Mouse (Mus musculus) heart, embryonic 15.5 days (tissue): ENCODE data around the gene Dennd2a. TPM values are rescaled to one million over a fixed set of nuclear protein-coding genes. Genes with fewer than 3 reads are reported as not detected.

Experiments used
- ATAC-seq: fragments of 200-750 bp; cut with Nextera tagmentation; replicated peaks from 2 replicates; pipeline ENCODE4 v1.8.0; 2017; ENCODE audit warnings: low read depth, moderate TSS enrichment; ENCODE audit not compliant: insufficient number of reproducible peaks, insufficient read depth, low FRiP score
- H3K27ac ChIP-seq: fragments of 300-500 bp; sonication (generic); 2 replicates; pipeline ENCODE4 v1.5.1; 2015; ENCODE audit warnings: mild to moderate bottlenecking, inconsistent platforms
- H3K27me3 ChIP-seq: fragments of 300-500 bp; sonication (generic); 2 replicates; pipeline ENCODE4 v1.6.1; 2015; ENCODE audit warnings: inconsistent platforms
- H3K36me3 ChIP-seq: fragments of 300-500 bp; sonication (generic); 2 replicates; pipeline ENCODE4 v1.6.1; 2015; ENCODE audit warnings: mild to moderate bottlenecking, inconsistent platforms
- H3K4me1 ChIP-seq: fragments of 300-500 bp; sonication (generic); replicated peaks from 2 replicates; pipeline ENCODE4 v1.6.1; 2015; ENCODE audit warnings: inconsistent platforms
- H3K4me2 ChIP-seq: fragments of 300-500 bp; sonication (generic); 2 replicates; pipeline ENCODE4 v1.6.1; 2015; ENCODE audit warnings: inconsistent platforms, mild to moderate bottlenecking, moderate library complexity
- H3K4me3 ChIP-seq: fragments of 300-500 bp; sonication (generic); 2 replicates; pipeline ENCODE4 v1.5.1; 2015; ENCODE audit warnings: mild to moderate bottlenecking, inconsistent platforms
- H3K9ac ChIP-seq: fragments of 300-500 bp; sonication (generic); 2 replicates; pipeline ENCODE4 v1.6.1; 2015; ENCODE audit warnings: mild to moderate bottlenecking, inconsistent platforms
- H3K9me3 ChIP-seq: fragments of 300-500 bp; sonication (generic); replicated peaks from 2 replicates; pipeline ENCODE4 v1.6.1; 2016; ENCODE audit warnings: inconsistent platforms
- WGBS: fragments of 180-500 bp; shearing (Covaris S2); methylation state at CpG from one replicate; pipeline ENCODE4 v1.1.7; 2015; ENCODE audit warnings: mixed read lengths; 5-methylcytosine and 5-hydroxymethylcytosine counted together
- polyA plus RNA-seq: library from polyadenylated mRNA; unstranded; fragments of >200 nt; fragmentation: Nextera tagmentation; extraction: Ambion mirVana; gene quantifications from 2 replicates; pipeline ENCODE4 v1.2.1, GENCODE M21; 2015

The Dennd2a gene
- polyA plus RNA-seq, 1 experiment from 2014 or later = 11.9 TPM

GRCm38 (mm10) chr6:39497165-39497564 is 60.5 kb downstream of the Dennd2a start:
- H3K27ac ChIP-seq = no peak overlapping the region
- peaks cover 8% of the 10 kb centered on the region; the same call in 1 of the 2 replicates for H3K4me1 ChIP-seq
- H3K9ac ChIP-seq = no peak overlapping the region
- H3K4me2 ChIP-seq = no peak overlapping the region
- no peaks in the 10 kb centered on the region for H3K9me3 ChIP-seq
- H3K4me3 ChIP-seq = no peak overlapping the region
- H3K36me3 ChIP-seq = 0 out of 2 replicates have a peak, but pooled peaks cover 8% of the 10 kb centered on the region
- 85% methylated on average over 4 of the region's 4 CpGs for WGBS
- ATAC-seq = no peak
- H3K27me3 ChIP-seq = no peaks in the 10 kb centered on the region

GRCm38 (mm10) chr6:39493129-39493714 is 64.4 kb downstream of the Dennd2a start:
- Histone ChIP-seq H3K4me1 (peaks cover 8% of the 10 kb centered on the region; the same call in 1 of the 2 replicates), H3K4me3 (no peak overlapping the region), H3K9me3 (no peaks in the 10 kb centered on the region), H3K4me2 (no peak overlapping the region), H3K27ac (no peak overlapping the region), H3K9ac (no peak overlapping the region), H3K27me3 (no peaks in the 10 kb centered on the region), H3K36me3 (peaks cover 28% of the 10 kb centered on the region)
- WGBS = 58% methylated on average over 12 of the region's 12 CpGs
- no peak; the same call in 1 of the 2 replicates for ATAC-seq

GRCm38 (mm10) chr6:39492161-39492560 is 65.5 kb downstream of the Dennd2a start:
- Histone ChIP-seq H3K9me3 (no peaks in the 10 kb centered on the region), H3K27ac (no peak overlapping the region), H3K36me3 (peaks cover 37% of the 10 kb centered on the region), H3K4me1 (peaks cover 8% of the 10 kb centered on the region; the same call in 1 of the 2 replicates), H3K9ac (no peak overlapping the region), H3K27me3 (no peaks in the 10 kb centered on the region), H3K4me2 (no peak overlapping the region), H3K4me3 (no peak overlapping the region)
- WGBS = 81% methylated on average over 4 of the region's 4 CpGs
- no peak for ATAC-seq

- Histone ChIP-seq H3K4me1 (peaks cover 8% of the 10 kb centered on the region; the same call in 1 of the 2 replicates), H3K36me3 (peaks cover 45% of the 10 kb centered on the region), H3K4me3 (no peak overlapping the region), H3K27me3 (no peaks in the 10 kb centered on the region), H3K9me3 (no peaks in the 10 kb centered on the region), H3K27ac (no peak overlapping the region), H3K4me2 (no peak overlapping the region), H3K9ac (no peak overlapping the region)
- 84% methylated on average over 5 of the region's 5 CpGs for WGBS
- ATAC-seq = no peak
Measured at GRCm38 (mm10) chr6:39491203-39491602, 66.5 kb downstream of the Dennd2a start.

- Histone ChIP-seq H3K9ac (no peak overlapping the region), H3K4me3 (no peak overlapping the region), H3K4me2 (no peak overlapping the region), H3K27ac (no peak overlapping the region), H3K9me3 (no peaks in the 10 kb centered on the region), H3K36me3 (peaks cover 58% of the 10 kb centered on the region), H3K4me1 (peaks cover 6% of the 10 kb centered on the region; the same call in 1 of the 2 replicates), H3K27me3 (no peaks in the 10 kb centered on the region)
- ATAC-seq = no peak
- WGBS = 84% methylated on average over 8 of the region's 8 CpGs
Measured at GRCm38 (mm10) chr6:39488292-39488691, 69.4 kb downstream of the Dennd2a start.

GRCm38 (mm10) chr6:39483656-39484055 is 74.0 kb downstream of the Dennd2a start:
- no peak overlapping the region for H3K4me3 ChIP-seq
- peaks cover 50% of the 10 kb centered on the region for H3K36me3 ChIP-seq
- H3K27ac ChIP-seq = no peak overlapping the region
- 95% methylated on average over 4 of the region's 4 CpGs for WGBS
- no peak overlapping the region for H3K4me2 ChIP-seq
- H3K4me1 ChIP-seq = 0 out of 2 replicates have a peak, but pooled peaks cover 2% of the 10 kb centered on the region
- no peaks in the 10 kb centered on the region for H3K27me3 ChIP-seq
- no peak overlapping the region for H3K9ac ChIP-seq
- no peaks in the 10 kb centered on the region for H3K9me3 ChIP-seq
- no peak for ATAC-seq

GRCm38 (mm10) chr6:39478509-39479150 is 79.0 kb downstream of the Dennd2a start:
- Histone ChIP-seq H3K9ac (no peak overlapping the region), H3K27me3 (no peaks in the 10 kb centered on the region), H3K4me3 (no peak overlapping the region), H3K4me1 (peaks cover 6% of the 10 kb centered on the region; the same call in 1 of the 2 replicates), H3K4me2 (no peak overlapping the region), H3K9me3 (no peaks in the 10 kb centered on the region), H3K27ac (no peak overlapping the region), H3K36me3 (peaks cover 17% of the 10 kb centered on the region; the same call in 1 of the 2 replicates)
- ATAC-seq = no peak
- WGBS = 51% methylated on average over 8 of the region's 8 CpGs

GRCm38 (mm10) chr6:39476617-39477016 is 81.0 kb downstream of the Dennd2a start:
- Histone ChIP-seq H3K36me3 (peaks cover 7% of the 10 kb centered on the region; the same call in 1 of the 2 replicates), H3K4me3 (no peak overlapping the region), H3K27me3 (no peaks in the 10 kb centered on the region), H3K9ac (no peak overlapping the region), H3K9me3 (no peaks in the 10 kb centered on the region), H3K27ac (no peak overlapping the region), H3K4me1 (peaks cover 11% of the 10 kb centered on the region), H3K4me2 (no peak overlapping the region)
- WGBS = 32% methylated on average over 1 of the region's 1 CpGs
- no peak for ATAC-seq

GRCm38 (mm10) chr6:39474424-39474823 is 83.2 kb downstream of the Dennd2a start:
- WGBS = 54% methylated on average over 6 of the region's 6 CpGs
- Histone ChIP-seq H3K9me3 (no peaks in the 10 kb centered on the region), H3K4me1 (peaks cover 11% of the 10 kb centered on the region), H3K27ac (no peak overlapping the region), H3K36me3 (peaks cover 5% of the 10 kb centered on the region), H3K4me2 (no peak overlapping the region), H3K9ac (no peak overlapping the region), H3K27me3 (no peaks in the 10 kb centered on the region), H3K4me3 (no peak overlapping the region)
- ATAC-seq = no peak

GRCm38 (mm10) chr6:39472837-39473236 is 84.8 kb downstream of the Dennd2a start:
- Histone ChIP-seq H3K4me2 (no peak overlapping the region), H3K27ac (no peak overlapping the region), H3K4me1 (peaks cover 7% of the 10 kb centered on the region), H3K27me3 (no peaks in the 10 kb centered on the region), H3K9ac (no peak overlapping the region), H3K4me3 (no peak overlapping the region), H3K36me3 (peaks cover 11% of the 10 kb centered on the region), H3K9me3 (no peaks in the 10 kb centered on the region)
- ATAC-seq = no peak
- 55% methylated on average over 5 of the region's 5 CpGs for whole genome bisulfite sequencing

GRCm38 (mm10) chr6:39472271-39472670 is 85.4 kb downstream of the Dennd2a start:
- H3K36me3 ChIP-seq = peaks cover 11% of the 10 kb centered on the region

More at GRCm38 (mm10) chr6:39472271-39472670, 85.4 kb downstream of the Dennd2a start:
- WGBS = 58% methylated on average over 4 of the region's 4 CpGs
- Histone ChIP-seq H3K4me3 (no peak overlapping the region), H3K4me2 (no peak overlapping the region), H3K9me3 (no peaks in the 10 kb centered on the region), H3K27ac (no peak overlapping the region), H3K4me1 (peaks cover 7% of the 10 kb centered on the region), H3K27me3 (no peaks in the 10 kb centered on the region), H3K9ac (no peak overlapping the region)
- ATAC-seq = no peak
